Mouse (Mus musculus): Measurements from ENCODE around the gene Syne3. TPM values are rescaled to one million over a fixed set of nuclear protein-coding genes. Genes with fewer than 3 reads are reported as not detected.

The Syne3 gene
- total RNA-seq, 2 experiments from 2014 or later, result 9.1 to 9.5 TPM

DNA sequence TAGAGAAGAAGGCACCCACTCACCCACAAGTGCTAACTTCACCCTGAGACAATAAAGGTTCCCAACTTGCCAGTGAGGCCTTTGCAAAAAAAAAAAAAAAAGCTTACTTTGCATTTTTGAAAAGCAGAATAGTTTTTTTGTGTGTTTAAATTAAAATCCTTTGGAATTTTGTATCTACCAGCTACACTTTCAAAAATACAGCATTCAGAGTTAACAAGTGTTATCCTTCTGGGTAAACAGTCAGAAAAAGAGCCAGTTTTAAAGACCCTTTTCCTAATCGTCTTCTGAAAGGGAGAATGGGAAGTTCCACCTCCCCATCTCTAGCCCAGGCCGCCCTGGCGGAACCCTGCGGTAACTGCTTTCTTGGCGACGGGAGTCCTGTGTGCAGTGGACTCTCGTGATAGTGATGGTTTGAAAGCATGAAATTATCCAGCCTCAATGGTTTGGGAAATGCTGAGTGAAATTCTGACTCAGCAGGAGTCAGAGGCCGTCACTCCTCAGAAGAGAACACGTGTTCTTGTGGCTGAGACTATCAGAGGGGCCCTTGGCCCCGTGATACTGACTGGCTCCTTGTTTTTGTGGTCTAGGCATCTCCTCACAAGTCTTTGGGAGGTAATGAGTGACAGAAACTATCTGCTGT is 16.5 kb upstream of the Syne3 start:
- no peak for DNase-seq

GRCm38 (mm10) chr12:105025271-105025946 is 15.8 kb upstream of the Syne3 start:
- peak; percentile 85 for DNase-seq

DNA sequence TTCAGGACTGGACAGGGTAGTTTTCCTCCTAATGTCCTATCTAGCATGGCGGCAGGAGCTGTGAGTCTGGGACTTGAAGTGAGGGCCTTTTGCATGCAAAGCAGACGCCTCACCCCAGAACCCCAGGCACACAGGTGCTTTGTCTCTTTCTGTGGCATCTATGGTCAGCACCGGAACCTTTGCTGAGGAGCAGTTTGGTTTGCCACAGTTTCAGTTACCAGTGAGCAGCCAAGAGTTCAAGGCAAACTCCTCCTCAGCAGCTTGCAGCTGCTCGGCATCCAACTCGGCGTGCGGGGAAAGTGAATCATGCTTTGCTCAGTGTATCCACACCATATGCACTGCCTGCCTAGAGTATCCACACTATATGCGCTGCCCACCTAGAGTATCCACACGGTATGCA is 13.2 kb upstream of the Syne3 start:
- DNase-seq, result no peak

DNA sequence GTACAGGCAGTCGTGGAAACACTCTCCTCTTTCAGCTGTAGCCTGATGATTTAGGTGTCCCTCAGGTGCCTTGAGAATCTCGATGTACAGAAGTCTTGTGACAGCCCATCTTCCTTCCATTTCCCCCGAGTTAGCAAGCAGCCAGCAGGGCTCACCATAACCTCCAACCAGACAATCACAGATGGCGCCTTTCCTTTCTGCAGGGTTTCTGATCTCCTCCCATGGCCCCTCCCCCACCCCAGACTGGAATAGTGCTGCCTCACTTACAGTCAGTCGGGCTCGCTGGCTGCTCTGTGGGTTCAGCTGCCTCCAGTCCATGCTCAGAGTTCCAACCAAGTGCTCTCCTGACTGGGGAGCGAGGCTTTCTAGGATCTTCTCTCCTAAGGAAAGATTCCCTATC is 12.5 kb upstream of the Syne3 start:
- no peak for DNase-seq

DNA sequence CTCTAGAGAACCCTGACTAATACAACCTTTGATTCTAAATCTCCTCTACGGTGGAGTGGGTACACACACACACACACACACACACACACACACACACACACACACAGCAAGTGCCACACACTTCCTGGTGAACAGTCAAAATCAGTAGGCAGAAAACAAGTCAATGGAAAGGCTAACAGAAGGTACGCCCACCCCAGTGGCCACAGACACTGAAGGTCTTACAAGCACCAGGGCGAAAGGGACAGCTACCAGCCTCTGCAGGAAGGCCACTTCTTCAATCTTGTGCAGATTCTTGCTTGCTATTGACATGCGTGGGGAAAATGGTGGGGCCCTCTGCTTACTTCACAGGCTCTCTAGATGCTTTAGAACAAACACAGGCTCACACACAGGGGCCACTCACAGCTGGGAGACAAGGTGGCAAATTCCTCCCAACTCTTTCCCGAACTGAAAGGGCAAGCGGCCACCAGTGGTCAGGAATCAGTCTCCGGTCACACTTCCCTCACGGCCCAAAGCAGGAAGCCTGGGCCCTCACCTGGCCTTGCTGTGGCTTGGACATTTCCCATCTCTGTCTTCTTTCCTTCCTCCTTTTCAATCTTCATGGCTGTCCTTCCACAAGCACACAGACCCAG is 11.9 kb upstream of the Syne3 start:
- DNase-seq, result no peak

GRCm38 (mm10) chr12:105019359-105020219 is 10.0 kb upstream of the Syne3 start:
- peak; percentile 84 for DNase-seq

DNA sequence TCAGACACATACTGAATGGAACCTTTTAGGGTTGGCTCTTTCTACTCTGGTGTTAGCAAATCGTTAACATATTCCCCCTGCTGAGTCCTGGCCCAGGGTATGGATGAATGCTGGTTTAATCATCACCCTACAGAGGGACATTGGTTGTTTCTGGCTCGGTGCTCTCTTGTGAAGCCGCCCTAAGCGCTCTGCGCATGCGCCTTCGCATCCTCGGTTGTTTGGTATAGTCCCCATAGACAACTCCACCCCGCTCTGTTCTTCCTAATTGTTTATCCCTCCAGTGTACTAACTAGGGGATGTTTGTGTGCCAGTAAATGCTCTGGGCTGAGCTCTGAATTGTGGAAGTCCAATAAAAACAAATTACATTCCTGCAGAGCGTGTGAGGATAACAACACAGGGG is 7.0 kb upstream of the Syne3 start:
- no peak for DNase-seq

GRCm38 (mm10) chr12:105016199-105016598 is 6.6 kb upstream of the Syne3 start:
- no peak for DNase-seq

GRCm38 (mm10) chr12:105013065-105013464 is 3.5 kb upstream of the Syne3 start:
- DNase-seq, result peak; percentile 70

DNA sequence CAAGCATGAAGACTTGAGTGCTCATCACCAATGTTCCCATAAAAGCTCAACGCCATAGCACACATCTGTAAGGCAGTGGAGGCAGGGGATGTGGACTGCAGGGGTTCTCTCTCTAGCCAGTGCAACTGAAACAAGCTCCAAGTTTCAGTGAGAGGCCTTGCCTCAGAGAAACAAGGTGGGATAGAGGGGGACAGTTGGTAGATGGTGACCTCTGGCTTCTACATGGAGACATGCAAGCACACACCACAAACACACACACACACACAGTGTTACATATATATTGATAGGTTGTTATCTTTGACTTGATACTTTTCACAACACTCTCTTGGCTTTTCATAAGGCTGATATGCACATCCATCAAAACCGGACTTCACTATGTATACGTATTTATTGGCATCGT is 2.7 kb upstream of the Syne3 start:
- no peak for DNase-seq

GRCm38 (mm10) chr12:105011589-105011988 is 2.0 kb upstream of the Syne3 start:
- DNase-seq, result no peak

DNA sequence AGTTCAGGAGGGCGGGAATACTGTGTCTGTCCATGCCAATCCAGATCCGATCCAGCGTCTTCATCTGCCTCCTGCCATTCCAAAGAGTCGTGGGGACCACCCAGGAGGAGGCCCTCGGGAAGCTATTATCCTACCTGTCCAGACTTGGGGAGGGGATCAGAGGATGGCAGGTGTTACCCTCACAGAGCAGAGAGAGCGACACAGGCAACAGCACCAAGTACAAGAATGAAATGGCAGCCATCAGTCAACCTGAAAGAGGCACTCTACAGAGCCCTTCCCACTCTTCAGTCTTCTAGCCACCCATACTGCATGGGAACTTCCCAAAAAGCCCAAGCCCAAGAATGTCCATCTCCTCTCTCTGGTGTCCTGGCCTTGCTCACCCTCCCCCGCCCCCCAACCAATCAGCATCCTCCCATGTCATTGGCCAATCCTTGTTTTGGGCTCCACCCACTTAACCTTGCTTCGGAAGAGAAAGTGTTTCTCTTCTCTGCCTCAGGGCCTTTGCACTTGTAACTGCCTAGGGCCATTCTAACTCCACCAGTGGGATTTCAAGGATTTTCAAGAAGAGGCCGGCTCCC is 693 bp upstream of the Syne3 start:
- no peak for DNase-seq

GRCm38 (mm10) chr12:105008752-105009178 is 844 bp downstream of the Syne3 start:
- peak; percentile 77 for DNase-seq

GRCm38 (mm10) chr12:105008150-105008549 is 1.5 kb downstream of the Syne3 start:
- DNase-seq, result no peak

DNA sequence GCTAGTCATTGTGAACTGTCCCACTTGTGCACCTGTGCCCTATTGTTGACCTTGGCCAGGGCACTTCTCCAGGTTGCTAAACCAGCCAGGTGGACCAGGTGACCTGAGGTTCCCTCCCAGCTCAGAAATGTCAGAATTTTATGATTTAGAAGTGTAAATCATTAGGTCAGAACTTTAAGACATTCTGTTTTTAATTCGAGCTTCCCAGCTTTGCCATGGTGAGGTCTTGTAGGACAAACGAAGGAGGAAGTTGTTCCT is 4.0 kb downstream of the Syne3 start:
- no peak for DNase-seq

DNA sequence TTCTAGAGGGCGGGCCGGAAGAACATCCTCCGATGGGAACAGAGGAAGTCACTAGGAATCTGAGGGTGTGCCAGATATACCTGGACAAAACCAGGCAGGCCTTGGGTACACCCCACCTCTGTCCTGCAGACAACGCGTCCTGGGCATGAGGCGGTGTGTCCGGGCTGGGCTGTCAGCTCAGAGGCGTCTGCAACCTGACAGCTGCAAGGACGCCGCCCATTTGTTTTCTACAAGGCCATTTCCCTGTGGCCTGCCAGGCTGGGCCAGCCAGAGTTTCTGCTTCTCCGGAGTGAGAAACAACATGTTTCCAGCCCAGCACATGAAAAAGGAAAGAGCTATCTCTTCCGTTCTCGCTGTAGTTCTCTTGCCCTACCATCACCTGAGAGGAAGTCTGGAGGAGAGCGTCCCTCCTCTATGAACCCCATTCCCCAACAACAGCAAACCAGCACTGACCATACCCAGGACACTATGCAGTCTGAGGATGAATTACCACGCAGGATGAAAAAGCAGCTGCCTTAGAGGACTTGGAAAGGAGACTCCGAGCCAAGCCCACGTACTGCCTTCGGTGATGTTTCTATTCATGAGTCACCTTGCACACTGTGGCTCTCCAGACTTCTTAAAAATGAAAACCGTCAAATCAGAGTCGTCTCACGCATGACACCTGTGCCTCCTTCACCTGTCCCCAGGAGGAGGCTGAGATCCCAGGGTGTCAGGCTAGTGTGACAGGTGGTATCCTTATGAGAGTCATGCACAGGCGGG is 4.5 kb downstream of the Syne3 start:
- DNase-seq, result peak; percentile 67

DNA sequence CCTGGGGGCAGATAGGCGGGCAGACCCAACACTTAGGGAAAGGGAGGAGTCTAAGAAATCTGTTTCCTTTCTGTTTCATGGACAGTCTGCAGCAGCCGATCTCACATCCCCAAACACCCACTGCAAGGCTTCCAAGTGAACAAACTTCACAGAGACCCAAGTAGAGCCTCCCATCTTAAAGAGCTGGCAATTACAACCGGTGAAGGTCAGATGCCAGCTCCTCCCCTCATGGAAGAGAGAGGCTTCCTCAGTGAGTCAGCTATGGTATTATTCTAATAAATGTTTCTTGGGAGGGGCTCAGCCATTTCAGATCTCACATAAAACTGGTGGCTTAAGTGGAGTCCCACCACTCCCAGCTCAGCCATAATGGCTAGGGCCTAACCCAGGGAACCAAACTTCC is 5.9 kb downstream of the Syne3 start:
- no peak for DNase-seq

- DNase-seq, result no peak
These were observed 6.5 kb downstream of the Syne3 start for GRCm38 (mm10) chr12:105003158-105003557.

- DNase-seq, result no peak
These were observed 7.1 kb downstream of the Syne3 start for GRCm38 (mm10) chr12:105002340-105003132.

- no peak for DNase-seq
These were observed 8.3 kb downstream of the Syne3 start for GRCm38 (mm10) chr12:105001317-105001716.
